Mouse (Mus musculus) inflammation-experienced regulatory T-cells, adult 6 months (primary cell): Measurements from ENCODE around the gene Slc25a13. TPM values are rescaled to one million over a fixed set of nuclear protein-coding genes. Genes with fewer than 3 reads are reported as not detected.
"Not testable (repeated sequence)": the region's sequence is repeated elsewhere in the genome, so short reads cannot be mapped to it uniquely, and the experiment has no call there.

ENCODE experiments used
- ATAC-seq: one replicate; pipeline ENCODE4 v1.8.0; 2017
- polyA plus RNA-seq, 3 experiments: library from polyadenylated mRNA; unstranded; fragments of 100-300 nt; shearing (Covaris generic); gene quantifications; one replicate each; pipeline ENCODE4 v1.2.1; 2017

Slc25a13 gene
- polyA plus RNA-seq, 3 experiments from 2014 or later: 6.6 to 13.3 (median 8.5) TPM

- ATAC-seq: no peak
These were observed 15.0 kb downstream of the Slc25a13 start for GRCm38 (mm10) chr6:6201977-6202376.

DNA sequence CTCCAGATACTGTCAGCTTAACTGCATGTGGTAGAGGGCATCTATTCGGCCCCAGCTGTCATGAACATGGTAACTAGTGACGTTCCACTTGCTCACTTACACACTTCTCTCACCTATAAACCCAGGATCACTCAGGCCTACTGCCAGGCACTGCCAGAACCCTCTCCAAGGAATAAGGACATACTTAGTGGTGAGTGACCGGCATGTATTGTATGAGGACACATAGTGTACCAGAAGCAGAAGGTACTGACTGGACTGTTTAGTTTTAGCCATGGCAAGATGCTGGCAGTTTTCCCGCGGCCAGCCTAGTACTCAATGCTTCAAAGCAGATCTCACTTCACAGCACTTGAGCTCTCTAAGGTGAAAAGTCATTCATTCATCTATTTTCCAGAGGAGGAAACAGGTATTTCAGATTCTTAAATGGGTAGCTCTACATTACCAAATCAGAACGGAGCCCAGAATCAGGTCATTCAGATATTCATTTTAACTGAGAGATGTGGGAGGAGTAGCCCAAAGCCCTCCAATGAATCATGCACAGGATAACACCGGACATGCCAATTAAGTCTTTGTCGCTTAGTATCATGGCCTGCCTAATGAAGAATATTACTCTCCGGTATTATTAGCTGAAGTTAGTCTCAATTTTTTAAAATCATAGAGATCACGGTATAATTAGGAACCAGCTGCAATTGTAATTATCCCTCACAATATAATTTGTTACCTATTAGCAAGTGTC, 17.7 kb downstream of the Slc25a13 start:
- no peak for ATAC-seq

DNA sequence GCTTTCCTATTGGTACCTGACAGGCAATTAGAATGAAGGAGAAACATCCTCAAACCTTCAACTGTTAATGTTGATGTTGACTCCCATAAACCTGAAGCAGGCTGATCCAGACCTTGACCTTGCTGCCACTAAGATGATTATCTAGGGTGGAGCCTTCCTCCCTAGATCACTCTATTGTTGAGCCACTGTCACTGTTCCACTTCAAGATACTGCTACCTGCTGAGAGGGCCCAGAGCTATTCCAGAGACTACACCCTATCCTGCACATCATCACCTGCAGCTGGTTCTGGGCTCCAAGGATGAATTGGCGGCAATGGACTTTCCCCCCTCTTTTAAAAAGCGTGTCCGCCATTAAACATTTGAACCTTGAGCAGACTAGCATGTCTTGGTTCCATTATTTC, 18.9 kb downstream of the Slc25a13 start:
- ATAC-seq: not testable (repeated sequence)

- ATAC-seq: no peak
These were observed 19.6 kb downstream of the Slc25a13 start for GRCm38 (mm10) chr6:6197339-6197738.

- ATAC-seq: no peak
These were observed 20.4 kb downstream of the Slc25a13 start for GRCm38 (mm10) chr6:6196527-6196926.

DNA sequence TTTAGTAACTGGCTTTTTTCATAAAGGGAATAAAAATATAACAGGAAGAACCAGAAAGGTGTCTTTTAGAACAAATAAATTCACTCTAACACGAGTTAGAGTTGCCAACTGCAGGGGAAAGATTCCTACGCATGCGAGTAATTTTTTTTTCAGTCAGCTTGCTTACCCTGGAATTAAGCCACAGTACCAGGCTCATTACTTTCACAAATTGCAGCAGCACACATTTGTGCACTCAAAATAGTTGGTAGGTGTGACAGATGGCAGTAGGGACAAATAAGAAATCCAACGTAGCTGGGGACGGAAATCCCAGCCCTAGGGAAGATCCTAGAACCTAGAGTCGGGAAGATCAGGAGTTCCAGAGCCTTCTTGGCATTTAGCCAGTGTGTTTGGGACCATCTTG, 22.1 kb downstream of the Slc25a13 start:
- no peak for ATAC-seq

- ATAC-seq: no peak
These were observed 23.1 kb downstream of the Slc25a13 start for GRCm38 (mm10) chr6:6193906-6194305.

GRCm38 (mm10) chr6:6192413-6192812, 24.6 kb downstream of the Slc25a13 start:
- ATAC-seq: no peak

GRCm38 (mm10) chr6:6191596-6192337, 25.2 kb downstream of the Slc25a13 start:
- ATAC-seq: no peak

- no peak for ATAC-seq
These were observed 28.0 kb downstream of the Slc25a13 start for GRCm38 (mm10) chr6:6188970-6189369.

DNA sequence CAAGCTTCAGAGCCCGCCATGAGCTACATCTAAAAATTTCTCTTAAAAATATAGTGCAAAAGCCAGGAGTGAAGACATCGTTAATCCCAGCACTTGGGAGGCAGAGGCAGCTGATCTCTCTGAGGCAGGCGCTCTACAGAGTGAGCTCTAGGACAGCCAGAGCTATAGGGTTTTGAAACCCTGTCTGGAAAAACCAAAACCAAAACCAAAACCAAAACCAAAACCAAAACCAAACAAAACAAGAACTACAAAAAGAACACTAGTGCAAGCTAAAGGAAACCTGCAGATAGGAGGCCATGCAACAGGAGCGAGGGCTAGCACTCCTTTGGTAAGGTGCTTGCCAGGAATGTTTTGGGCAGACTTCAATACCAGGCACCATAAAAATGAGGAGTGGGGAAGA, 30.5 kb downstream of the Slc25a13 start:
- peak; percentile 58 for ATAC-seq

DNA sequence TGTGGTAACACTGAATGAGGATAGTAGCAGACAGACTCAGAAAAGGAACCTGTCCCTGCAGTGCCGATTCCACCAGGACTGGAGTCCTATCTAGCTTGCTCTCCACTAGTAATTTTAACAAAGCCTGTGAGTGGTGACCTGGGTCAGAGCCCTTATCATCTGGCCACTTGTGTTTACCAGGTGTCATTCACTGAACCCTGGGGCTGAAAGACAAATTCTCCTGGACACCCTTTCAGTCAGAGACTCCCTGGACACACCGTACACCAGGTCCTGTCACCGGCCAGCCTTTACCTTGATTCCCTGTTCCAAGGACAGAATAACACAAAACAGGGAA, 31.3 kb downstream of the Slc25a13 start:
- ATAC-seq: no peak

DNA sequence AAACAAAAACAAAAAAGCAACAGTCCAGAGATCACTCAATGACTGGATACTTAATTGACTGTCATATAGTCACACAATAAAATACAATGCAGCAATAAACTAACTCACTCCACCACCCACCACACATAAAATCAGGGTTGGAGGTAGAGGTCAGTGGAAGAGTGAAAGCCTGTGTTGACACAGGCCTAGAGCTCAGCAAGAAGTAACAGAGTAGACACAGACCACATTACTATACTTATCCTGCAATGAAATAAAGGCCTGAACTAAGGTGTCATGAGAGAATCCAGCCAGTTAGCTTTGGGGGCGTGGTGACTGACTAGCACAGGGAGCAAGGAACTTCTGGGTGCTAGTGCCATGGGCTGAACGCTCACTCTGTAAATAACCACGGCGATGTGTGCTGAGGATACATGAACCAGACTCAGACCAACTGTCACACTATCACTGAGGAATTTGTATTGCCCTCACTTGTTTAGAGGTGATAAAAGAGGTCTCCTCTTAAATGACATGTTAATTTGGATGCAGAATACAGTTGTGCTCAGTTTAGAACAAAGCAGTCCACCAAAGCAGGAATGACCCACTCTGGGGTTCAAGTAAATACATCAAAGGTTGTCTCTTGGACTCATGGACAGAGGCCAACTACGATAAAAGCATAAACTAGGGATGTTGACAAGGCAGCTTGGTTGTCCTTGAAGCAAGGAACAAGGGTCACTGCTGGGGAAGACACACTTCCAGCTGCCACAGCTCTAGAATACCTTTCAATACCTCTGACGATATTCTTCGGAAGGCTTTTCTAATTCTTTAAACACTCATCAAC, 31.8 kb downstream of the Slc25a13 start:
- ATAC-seq: no peak

- no peak for ATAC-seq
These were observed 33.4 kb downstream of the Slc25a13 start for GRCm38 (mm10) chr6:6183601-6184000.

GRCm38 (mm10) chr6:6182191-6182590, 34.8 kb downstream of the Slc25a13 start:
- ATAC-seq: no peak

- ATAC-seq: not testable (repeated sequence)
These were observed 38.6 kb downstream of the Slc25a13 start for GRCm38 (mm10) chr6:6178341-6178740.

- no peak for ATAC-seq
These were observed 41.5 kb downstream of the Slc25a13 start for GRCm38 (mm10) chr6:6175350-6175971.

GRCm38 (mm10) chr6:6173935-6174561, 42.9 kb downstream of the Slc25a13 start:
- ATAC-seq: no peak

DNA sequence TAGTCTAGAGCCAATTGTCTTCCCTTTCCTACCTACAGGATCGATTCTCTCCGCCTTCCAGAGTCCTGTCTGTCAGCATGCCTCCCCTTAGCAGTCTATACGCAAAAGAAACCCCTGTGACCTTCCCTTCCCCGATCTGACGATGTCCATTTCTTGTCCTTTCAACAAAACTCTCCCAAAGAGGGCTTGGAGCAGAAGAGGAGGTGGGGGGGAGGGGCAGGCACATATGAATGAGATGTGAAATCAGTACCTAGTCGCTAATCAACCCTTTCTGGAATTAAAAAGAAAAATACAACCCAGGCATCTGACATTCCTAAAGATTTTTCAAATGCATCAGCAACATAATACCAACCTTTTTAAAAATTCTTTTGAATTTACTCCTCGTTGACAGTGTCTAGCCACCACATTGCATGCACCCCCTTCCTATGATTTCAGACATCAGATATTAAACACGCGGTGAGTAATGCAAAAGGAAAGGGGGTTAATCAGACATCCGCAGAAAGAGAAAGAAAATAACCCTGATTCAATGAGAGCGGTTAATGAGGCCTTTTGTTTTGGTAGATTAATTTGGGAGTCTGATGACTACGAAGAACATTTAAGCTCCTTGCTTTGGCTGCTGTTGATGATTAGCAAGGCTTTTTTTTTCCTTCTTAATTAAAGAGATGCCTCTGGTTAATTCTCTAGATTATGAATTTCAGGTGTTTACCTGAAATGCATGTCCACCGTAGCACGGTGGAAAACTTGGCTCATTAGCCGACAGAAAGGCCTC, 43.6 kb downstream of the Slc25a13 start:
- ATAC-seq: no peak

GRCm38 (mm10) chr6:6168566-6169134, 48.3 kb downstream of the Slc25a13 start:
- no peak for ATAC-seq
